Mouse (Mus musculus): Measurements from ENCODE around the gene Adgrf5.
"Not testable (repeated sequence)": the region's sequence is repeated elsewhere in the genome, so short reads cannot be mapped to it uniquely, and the experiment has no call there.

Gene Adgrf5

GRCm38 (mm10) chr17:43359826-43360619, at the start of gene Adgrf5:
Gene Adgrf5 (plus strand): TSS chr17:43360451.
- DNase-seq = peak; percentile 99

- no peak for DNase-seq
These were observed 34.1 kb upstream of the Adgrf5 start for GRCm38 (mm10) chr17:43325986-43326671.

GRCm38 (mm10) chr17:43326726-43327700, 33.2 kb upstream of the Adgrf5 start:
- peak; percentile 96 for DNase-seq

DNA sequence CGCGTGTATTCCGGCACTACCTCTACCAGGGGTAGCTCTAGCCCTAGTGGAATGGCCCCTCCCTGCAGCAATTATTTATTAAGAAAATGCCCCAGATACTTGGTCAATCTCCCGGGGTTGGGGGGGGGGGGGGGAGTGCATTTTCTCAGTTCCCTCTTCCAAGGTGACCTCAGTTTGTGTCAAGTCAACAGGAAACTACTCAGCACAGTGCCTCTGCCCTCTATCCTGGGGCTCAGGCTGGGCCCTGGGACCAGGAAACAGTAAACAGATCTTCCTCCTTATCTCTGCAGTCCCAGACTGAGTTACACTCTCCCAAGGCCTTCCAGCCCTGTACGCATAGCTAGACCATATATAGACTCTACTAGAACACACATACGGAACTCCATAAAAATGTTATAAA, 32.4 kb upstream of the Adgrf5 start:
- peak; percentile 89 for DNase-seq

DNA sequence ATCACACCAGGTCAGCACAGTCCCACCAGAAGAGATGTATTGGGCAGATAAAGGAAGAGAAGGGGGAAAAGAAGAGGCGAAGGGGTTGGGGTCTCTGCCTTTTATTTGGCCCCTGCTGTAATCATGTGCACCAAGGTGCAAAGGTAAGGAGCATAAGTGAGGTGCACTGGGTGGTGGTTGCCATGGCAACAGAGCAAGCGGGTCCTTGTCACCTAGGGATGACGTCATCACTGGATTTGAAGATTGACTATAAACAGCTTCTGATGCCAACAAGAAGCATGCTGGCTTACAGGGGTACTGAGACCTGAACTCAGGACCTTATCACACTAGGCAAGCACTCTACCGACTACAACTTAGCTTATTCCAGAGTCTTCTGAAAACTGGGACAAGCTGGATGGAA, 31.0 kb upstream of the Adgrf5 start:
- DNase-seq = no peak

DNA sequence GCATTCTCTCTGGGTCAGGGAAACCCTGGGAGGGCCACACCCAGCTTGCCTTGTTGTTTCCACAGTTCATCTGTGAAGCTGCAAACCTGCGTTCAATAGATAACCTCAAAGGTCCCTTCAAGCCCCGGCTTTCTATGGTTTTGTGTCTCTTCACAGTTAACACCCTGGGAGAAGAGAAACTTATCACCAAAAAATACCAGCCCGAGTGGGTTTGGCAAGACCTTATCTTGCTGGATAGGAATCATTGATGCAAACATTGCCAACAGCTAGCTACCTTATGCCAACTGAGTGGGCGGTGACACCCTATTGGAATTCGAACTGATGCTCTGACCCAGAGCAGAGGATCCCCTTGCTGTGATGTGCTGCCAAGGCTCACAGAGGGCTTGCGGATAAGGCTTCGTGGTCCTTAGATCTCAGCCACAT, 30.5 kb upstream of the Adgrf5 start:
- peak; percentile 93 for DNase-seq

GRCm38 (mm10) chr17:43332686-43333085, 27.6 kb upstream of the Adgrf5 start:
- no peak for DNase-seq

DNA sequence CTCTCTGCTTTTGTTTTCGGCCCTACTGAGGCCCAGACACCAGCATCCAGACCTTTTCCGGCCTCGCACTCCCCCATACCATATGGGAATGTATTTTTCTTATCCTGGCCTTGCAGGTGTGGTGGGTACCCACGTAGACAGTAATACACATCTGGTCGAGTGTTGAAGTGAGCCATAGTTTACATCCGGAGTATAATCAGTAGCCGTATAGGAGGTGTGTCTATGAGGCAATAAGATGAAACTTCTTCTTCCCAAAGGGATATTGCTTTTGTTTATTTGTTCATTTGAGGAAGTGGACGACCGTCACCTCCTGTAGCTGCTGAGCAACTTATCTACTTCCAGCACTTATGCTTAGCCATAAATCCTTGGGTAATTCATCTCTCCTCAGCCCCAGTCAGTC, 26.2 kb upstream of the Adgrf5 start:
- peak; percentile 87 for DNase-seq

- peak; percentile 92 for DNase-seq
These were observed 22.6 kb upstream of the Adgrf5 start for GRCm38 (mm10) chr17:43337643-43338042.

DNA sequence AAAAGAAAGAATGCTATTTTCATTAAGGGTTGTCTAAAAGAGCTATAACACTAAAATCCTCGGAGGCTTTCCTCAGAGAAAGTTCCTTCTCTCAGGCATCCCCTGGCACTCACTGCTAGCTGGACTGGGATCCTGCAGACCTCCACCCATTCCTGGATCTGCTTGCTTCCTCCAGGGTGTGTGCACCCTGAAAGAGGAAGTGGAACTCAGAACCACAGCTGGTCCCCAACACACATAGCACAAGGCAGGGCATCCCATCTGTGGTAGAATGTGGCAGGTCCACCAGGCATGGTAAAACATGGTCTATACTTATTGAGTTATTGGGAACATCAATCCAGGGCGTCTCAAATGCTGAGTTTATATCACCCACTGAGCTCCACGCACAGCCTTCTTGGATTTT, 22.0 kb upstream of the Adgrf5 start:
- DNase-seq = peak; percentile 97

DNA sequence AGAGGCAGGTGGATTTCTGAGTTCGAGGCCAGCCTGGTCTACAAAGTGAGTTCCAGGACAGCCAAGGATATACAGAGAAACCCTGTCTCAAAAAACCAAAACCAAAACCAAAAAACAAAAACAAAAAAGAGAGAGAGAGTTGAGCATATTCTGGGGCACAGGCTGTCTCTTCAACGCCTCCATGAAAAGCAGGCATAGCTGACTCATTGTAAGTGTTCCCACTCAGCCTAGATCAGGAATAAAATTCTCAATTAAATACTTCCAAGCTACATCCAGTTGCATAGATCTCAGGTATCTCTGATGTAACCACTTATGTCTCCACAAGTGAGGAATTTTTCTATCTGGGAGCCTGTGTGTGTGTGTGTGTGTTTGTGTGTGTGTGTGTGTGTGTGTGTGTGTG, 13.8 kb upstream of the Adgrf5 start:
- DNase-seq = not testable (repeated sequence)

DNA sequence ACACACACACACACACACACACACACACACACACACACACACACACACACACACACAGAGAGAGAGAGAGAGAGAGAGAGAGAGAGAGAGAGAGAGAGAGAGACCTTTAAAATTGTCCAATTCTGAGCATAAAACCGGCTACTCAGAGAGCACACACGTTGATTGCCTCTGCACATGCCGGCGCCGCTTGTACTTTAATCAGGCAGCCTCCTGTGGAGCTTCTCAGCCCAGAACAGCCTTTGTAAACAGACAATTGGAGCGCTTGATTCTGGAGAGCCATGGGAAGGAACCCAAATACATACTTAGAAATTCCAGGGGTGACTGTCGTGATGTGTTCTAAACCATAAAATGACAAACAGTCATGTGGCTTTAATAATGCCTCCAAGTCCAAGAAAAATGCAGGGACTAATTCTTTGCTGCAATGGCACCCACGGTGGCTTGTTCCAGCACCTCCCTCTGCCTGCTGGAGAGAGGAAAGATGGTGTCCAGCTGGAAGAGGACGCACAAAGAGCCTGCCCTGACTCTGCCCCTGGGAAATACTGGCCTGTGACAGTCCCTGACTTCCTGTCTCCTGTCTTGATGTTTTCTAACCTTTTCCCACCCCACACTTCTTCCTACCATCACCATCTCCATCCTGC, 2.2 kb upstream of the Adgrf5 start:
- DNase-seq = peak; percentile 73

GRCm38 (mm10) chr17:43361021-43361420, 770 bp downstream of the Adgrf5 start:
- peak; percentile 81 for DNase-seq

- peak; percentile 96 for DNase-seq
These were observed 2.1 kb downstream of the Adgrf5 start for GRCm38 (mm10) chr17:43362362-43362761.

DNA sequence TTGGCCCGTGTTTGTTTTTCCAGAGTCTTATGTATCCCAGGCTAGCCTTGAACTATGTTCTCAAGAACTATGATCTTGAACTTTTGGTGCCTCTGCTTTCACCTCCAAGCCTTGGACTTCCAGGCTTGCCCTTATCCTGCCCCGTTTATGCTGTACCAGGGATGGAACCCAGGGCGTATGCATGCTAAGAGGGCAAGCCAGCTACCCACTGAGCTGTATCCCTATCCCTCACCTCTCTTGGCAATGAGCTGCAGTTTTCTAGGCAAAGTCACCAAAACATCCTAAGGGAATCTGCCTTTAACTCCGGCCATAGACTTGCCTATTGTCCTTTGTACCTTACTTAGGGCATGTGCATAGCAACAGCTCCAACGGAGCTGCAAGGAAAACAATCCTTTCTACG, 2.6 kb downstream of the Adgrf5 start:
- peak; percentile 90 for DNase-seq

GRCm38 (mm10) chr17:43363921-43364320, 3.7 kb downstream of the Adgrf5 start:
- peak; percentile 55 for DNase-seq

DNA sequence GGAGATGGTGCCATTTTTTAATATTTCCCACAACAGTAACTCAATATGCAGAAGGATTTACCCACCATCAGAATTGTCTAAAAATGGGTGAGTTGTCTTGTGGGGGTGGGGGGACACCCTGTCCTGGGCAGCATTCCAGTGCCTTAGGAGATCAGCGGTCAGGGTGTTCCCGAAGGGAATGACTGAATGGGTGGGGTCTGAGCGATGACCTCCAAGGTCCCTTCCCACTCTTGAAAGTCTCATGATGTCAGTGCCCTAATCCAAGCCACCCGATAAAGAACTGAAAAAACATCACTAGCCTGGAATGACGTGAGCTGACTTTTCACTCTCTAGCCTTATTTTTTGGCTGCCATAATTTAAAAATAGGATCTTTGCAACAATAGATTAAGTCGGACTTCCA, 5.0 kb downstream of the Adgrf5 start:
- peak; percentile 97 for DNase-seq

- DNase-seq = peak; percentile 98
These were observed 6.2 kb downstream of the Adgrf5 start for GRCm38 (mm10) chr17:43366486-43366885.

DNA sequence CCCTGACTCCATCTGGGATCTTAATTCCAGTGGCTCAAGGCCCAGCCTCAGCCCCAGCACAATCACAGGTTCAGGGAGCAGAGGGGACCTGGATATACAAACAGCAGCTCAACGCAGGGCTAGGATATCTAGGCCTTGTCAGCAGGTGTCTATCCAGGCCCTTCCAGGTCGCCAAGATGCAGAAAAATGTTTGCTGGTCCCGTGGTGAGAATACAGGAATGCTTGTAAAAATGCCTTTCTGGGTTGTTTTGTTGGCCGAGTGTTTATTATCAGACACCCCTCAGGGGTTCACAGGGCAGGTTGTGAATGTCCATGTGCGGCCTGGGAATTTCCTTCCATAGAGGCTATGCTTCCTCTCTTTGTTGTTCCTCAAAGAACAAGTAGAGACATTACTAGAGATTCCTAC, 7.9 kb downstream of the Adgrf5 start:
- DNase-seq = peak; percentile 98

GRCm38 (mm10) chr17:43372604-43373003, 12.4 kb downstream of the Adgrf5 start:
- DNase-seq = peak; percentile 22

DNA sequence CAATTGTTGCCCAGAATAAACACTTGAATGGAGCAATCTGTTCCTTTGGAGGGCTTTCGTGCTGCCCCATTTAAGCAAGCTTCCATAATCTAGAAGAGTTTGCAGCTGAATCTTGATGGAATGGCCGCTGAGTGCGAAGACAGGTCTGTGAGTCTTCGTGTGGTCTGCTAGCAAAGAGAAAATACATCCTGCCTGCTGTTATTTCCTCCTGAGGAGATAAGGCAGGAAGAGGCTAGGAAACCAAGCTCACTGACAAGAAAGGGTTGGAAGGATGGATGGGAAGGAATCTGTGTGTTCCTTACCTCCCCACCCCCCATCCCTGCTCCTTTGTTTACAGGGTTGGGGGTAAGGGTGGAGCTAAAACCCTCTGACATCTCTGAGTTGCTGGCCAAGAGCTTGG, 13.8 kb downstream of the Adgrf5 start:
- peak; percentile 91 for DNase-seq

- DNase-seq = peak; percentile 98
These were observed 16.3 kb downstream of the Adgrf5 start for GRCm38 (mm10) chr17:43376527-43376926.

GRCm38 (mm10) chr17:43378703-43379102, 18.5 kb downstream of the Adgrf5 start:
- DNase-seq = peak; percentile 96
